Mouse (Mus musculus) central nervous system, embryonic 11.5 days (tissue): ENCODE measurements around the gene Spin4. TPM values are rescaled to one million over a fixed set of nuclear protein-coding genes. Genes with fewer than 3 reads are reported as not detected.

Source experiments
- polyA plus RNA-seq: library from polyadenylated mRNA; depleted of rRNA; stranded (reverse); fragments of >200 nt; gene quantifications from 2 replicates; pipeline ENCODE4 v1.2.3, GENCODE M21; 2012; rRNA removed

The Spin4 gene
- 2.6 and 4.3 TPM in 2 replicates for polyA plus RNA-seq

GRCm38 (mm10) chrX:95026361-95026892 lies at the start of gene Spin4:
Gene Spin4 (minus strand): TSS chrX:95026682.

Other genes starting within 250 kb of the Spin4 start
- gene Arhgef9, start 170.2 kb upstream of the Spin4 start, polyA plus RNA-seq: 25.6 and 26.1 TPM in 2 replicates